9 mouse cellular contexts compared by ENCODE assay signal in the genomic region with DNA sequence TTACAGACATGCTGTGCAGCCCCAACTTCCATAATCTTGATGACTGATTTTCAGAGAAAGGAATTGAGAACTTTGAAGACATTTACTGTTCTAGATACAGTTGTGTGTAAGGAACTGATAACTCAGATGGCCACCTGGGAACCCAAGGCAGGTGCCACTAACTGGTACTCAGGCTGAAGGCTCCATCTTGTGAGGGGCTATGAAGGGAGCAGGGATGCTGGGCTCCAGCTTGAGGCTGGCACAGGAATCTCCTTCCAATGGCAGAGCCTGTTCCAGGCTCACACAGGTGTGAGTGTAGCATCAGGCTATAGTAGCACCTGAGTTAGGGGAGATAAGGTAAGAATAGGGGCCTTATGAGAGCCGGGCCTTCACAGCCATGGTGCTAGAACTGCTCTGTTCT. TPM values are rescaled to one million over a fixed set of nuclear protein-coding genes. Genes with fewer than 3 reads are reported as not detected.
DNase-seq lines count a peak whose midpoint lies in the region; ATAC-seq and TF ChIP-seq lines count a peak whose summit lies in the region.
"Had no signal": no experiment of that assay in that cellular context is flagged by ENCODE, and none has a peak within 500 bp of the region (broad histone marks: within the 10 kb centered on the region; RNA-seq: fewer than 3 reads in every experiment).

No protein-coding gene starts in this region.

- H3K9ac ChIP-seq in CH12.LX (ENCODE audit: insufficient read depth, low read depth), result peak overlapping the region; percentile 96
- H3K9ac ChIP-seq in heart, postnatal 0 days (replicated peaks; ENCODE audit: low read depth, low read length), result peak overlapping the region; percentile 92
- H3K9ac ChIP-seq in liver, postnatal 0 days (replicated peaks), result peak overlapping the region; percentile 93

- H3K4me3 ChIP-seq in heart, embryonic 10.5 days, result peak overlapping the region; percentile 92
- peak overlapping the region; percentile 74 to 96 (median 83) for H3K4me3 ChIP-seq in CH12.LX (replicated peaks in 1 of 3; ENCODE audit: low read depth in 2 of 3, low read length in 2 of 3, poor library complexity in 1 of 3)
- peak overlapping the region; percentile 75 for H3K4me3 ChIP-seq in heart, postnatal 0 days (ENCODE audit: low read depth, low read length)
- peak overlapping the region; percentile 76 for H3K4me3 ChIP-seq in liver, postnatal 0 days (ENCODE audit: low read depth, low read length)

- TF ChIP-seq POLR2A in CH12.LX (IDR thresholded peaks at IDR 0.05; ENCODE audit: low read depth, low read length), result no peak; the same call in 1 of the 2 replicates

- no peak for DNase-seq in heart, embryonic 10.5 days (ENCODE audit: low spot score)
- DNase-seq in heart, postnatal 4 days, result no peak
- DNase-seq in CH12.LX (ENCODE audit: extremely low read depth), result no peak
- DNase-seq in heart, postnatal 0 days (ENCODE audit: low spot score), result no peak
- no peak for DNase-seq in liver, postnatal 0 days
- DNase-seq in thymus, postnatal 36 days, result no peak
- no peak for DNase-seq in left cerebral cortex, adult 9 months (ENCODE audit: low spot score in 2 of 2)
- DNase-seq in adrenal gland, postnatal 25 days, result no peak
- DNase-seq: gastrocnemius, postnatal 10 days had no signal

- H3K9me3 ChIP-seq in heart, embryonic 10.5 days, result no peaks in the 10 kb centered on the region
- H3K9me3 ChIP-seq in CH12.LX (replicated peaks; ENCODE audit: low read length), result no peaks in the 10 kb centered on the region
- no peaks in the 10 kb centered on the region for H3K9me3 ChIP-seq in heart, postnatal 0 days (replicated peaks; ENCODE audit: control insufficient read depth, low read length)
- no peaks in the 10 kb centered on the region for H3K9me3 ChIP-seq in liver, postnatal 0 days (ENCODE audit: low read length)

- no peaks in the 10 kb centered on the region for H3K27me3 ChIP-seq in heart, embryonic 10.5 days (ENCODE audit: insufficient read depth, poor library complexity, severe bottlenecking)
- H3K27me3 ChIP-seq in CH12.LX (replicated peaks), result no peaks in the 10 kb centered on the region
- H3K27me3 ChIP-seq in heart, postnatal 0 days (ENCODE audit: control insufficient read depth, insufficient read depth, low read length), result no peaks in the 10 kb centered on the region
- no peaks in the 10 kb centered on the region for H3K27me3 ChIP-seq in liver, postnatal 0 days (ENCODE audit: insufficient read depth, low read length)

- TF ChIP-seq CTCF in CH12.LX (conservative IDR thresholded peaks at IDR 0.05 in 1 of 2, IDR thresholded peaks at IDR 0.05 in 1 of 2; ENCODE audit: low read depth in 2 of 2, low read length in 2 of 2), result 0 out of 4 replicates have a peak, but pooled peaks of 1 of the 2 experiments have one; percentile 5
- no peak for TF ChIP-seq CTCF in heart, postnatal 0 days (IDR thresholded peaks at IDR 0.05; ENCODE audit: low read depth)
- TF ChIP-seq CTCF in liver, postnatal 0 days (IDR thresholded peaks at IDR 0.05; ENCODE audit: low read depth), result no peak

- peak overlapping the region; percentile 72 for H3K4me2 ChIP-seq in CH12.LX (ENCODE audit: insufficient read depth, low read depth, poor library complexity, severe bottlenecking)
- peak overlapping the region; percentile 71 for H3K4me2 ChIP-seq in heart, postnatal 0 days (ENCODE audit: low read depth, low read length)
- peak overlapping the region; percentile 96 for H3K4me2 ChIP-seq in liver, postnatal 0 days (ENCODE audit: low read depth, low read length)

- in situ Hi-C loops in CH12.LX (cut with MboI; ENCODE audit: low pct_ligation_motif_present, low pct_unique_long_range_greater_than_20kb, low sequenced_read_pairs), result no loop called here

- 0 out of 2 replicates have a peak, but pooled peaks cover 5% of the 10 kb centered on the region for H3K36me3 ChIP-seq in heart, embryonic 10.5 days
- peaks cover 14 to 39% of the 10 kb centered on the region in 2 experiments for H3K36me3 ChIP-seq in CH12.LX (replicated peaks in 1 of 2; ENCODE audit: control insufficient read depth in 1 of 2, insufficient read depth in 1 of 2, low read length in 1 of 2)
- H3K36me3 ChIP-seq in heart, postnatal 0 days (replicated peaks; ENCODE audit: control insufficient read depth, insufficient read depth, low read length), result no peaks in the 10 kb centered on the region
- no peaks in the 10 kb centered on the region for H3K36me3 ChIP-seq in liver, postnatal 0 days (replicated peaks; ENCODE audit: insufficient read depth, low read length)

- no peak; the same call in none of the 2 replicates for TF ChIP-seq RAD21 in CH12.LX (IDR thresholded peaks at IDR 0.05; ENCODE audit: low read depth, low read length)

- peak overlapping the region; percentile 97 for H3K27ac ChIP-seq in heart, embryonic 10.5 days
- peak overlapping the region; percentile 92; the same call in 1 of the 2 replicates for H3K27ac ChIP-seq in CH12.LX (ENCODE audit: insufficient read depth, low read depth)
- peak overlapping the region; percentile 91 for H3K27ac ChIP-seq in heart, postnatal 0 days (ENCODE audit: low read depth)
- H3K27ac ChIP-seq in liver, postnatal 0 days (ENCODE audit: low read depth), result 0 out of 2 replicates have a peak overlapping the region, but pooled peaks have one; percentile 44

- no peak for ATAC-seq in heart, postnatal 0 days (ENCODE audit: insufficient read depth, low read depth)
- ATAC-seq in liver, postnatal 0 days, result no peak

- peaks cover 55% of the 10 kb centered on the region for H3K4me1 ChIP-seq in heart, embryonic 10.5 days
- peaks cover 28 to 64% of the 10 kb centered on the region in 2 experiments for H3K4me1 ChIP-seq in CH12.LX (ENCODE audit: control insufficient read depth in 1 of 2, insufficient read depth in 2 of 2)
- H3K4me1 ChIP-seq in heart, postnatal 0 days (ENCODE audit: control insufficient read depth, insufficient read depth), result peaks cover 47% of the 10 kb centered on the region
- peaks cover 40% of the 10 kb centered on the region for H3K4me1 ChIP-seq in liver, postnatal 0 days (ENCODE audit: insufficient read depth)

- dilution Hi-C loops in CH12.LX (cut with MboI; ENCODE audit: extremely low pct_ligation_motif_present, extremely low pct_unique_long_range_greater_than_20kb, low sequenced_read_pairs), result no loop called here

- no peak for TF ChIP-seq EP300 in CH12.LX (IDR thresholded peaks at IDR 0.05; ENCODE audit: low read length)
- TF ChIP-seq EP300 in heart, postnatal 0 days (IDR thresholded peaks at IDR 0.05; ENCODE audit: low read depth), result no peak
- TF ChIP-seq EP300 in liver, postnatal 0 days (IDR thresholded peaks at IDR 0.05; ENCODE audit: low read depth), result no peak

- H3K79me2 ChIP-seq in CH12.LX (replicated peaks; ENCODE audit: control insufficient read depth, extremely low read depth, insufficient read depth, poor library complexity, severe bottlenecking), result peaks cover 66% of the 10 kb centered on the region

- 63% methylated on average over 1 of the region's 1 CpGs for WGBS in heart, embryonic 10.5 days
- 35% methylated on average over 1 of the region's 1 CpGs for WGBS in heart, postnatal 0 days
- WGBS in liver, postnatal 0 days (ENCODE audit: insufficient replicate concordance), result 64% methylated on average over 1 of the region's 1 CpGs

TF ChIP-seq in CH12.LX, 34 proteins besides CTCF, POLR2A, EP300 and RAD21:
- TF ChIP-seq HCFC1 (IDR thresholded peaks at IDR 0.05; ENCODE audit: low read depth, low read length) (no peak), UBTF (IDR thresholded peaks at IDR 0.05; ENCODE audit: low read depth, low read length) (0 out of 2 replicates have a peak, but pooled peaks have one; percentile 11), MAX (IDR thresholded peaks at IDR 0.05; ENCODE audit: low read length) (0 out of 2 replicates have a peak, but pooled peaks have one; percentile 7), MXI1 (IDR thresholded peaks at IDR 0.05; ENCODE audit: low read depth, low read length) (0 out of 2 replicates have a peak, but pooled peaks have one; percentile 57), CHD2 (IDR thresholded peaks at IDR 0.05; ENCODE audit: low read length) (no peak), JUND (conservative IDR thresholded peaks at IDR 0.05; ENCODE audit: low read depth, low read length) (no peak), PAX5 (IDR thresholded peaks at IDR 0.05; ENCODE audit: low read length) (no peak), SMC3 (IDR thresholded peaks at IDR 0.05; ENCODE audit: low read depth, low read length) (no peak), TCF12 (IDR thresholded peaks at IDR 0.05; ENCODE audit: low read depth, low read length) (0 out of 2 replicates have a peak, but pooled peaks have one; percentile 18), KAT2A (IDR thresholded peaks at IDR 0.05; ENCODE audit: insufficient replicate concordance, low read length) (0 out of 2 replicates have a peak, but pooled peaks have one; percentile 2), USF1 (IDR thresholded peaks at IDR 0.05; ENCODE audit: low read depth, low read length) (no peak)

RNA-seq across cellular contexts. Expression of gene Heg1, which starts 1.9 kb away (rescaled TPM):
- polyA plus RNA-seq in heart, embryonic 10.5 days (2016; fragmentation: Nextera tagmentation; extraction: Ambion mirVana), result 26.3 and 33.0 TPM in 2 replicates
- total RNA-seq in heart, postnatal 4 days (2021), result 100 to 1,000 TPM; 226 to 240 TPM
- total RNA-seq in CH12.LX (2012; rRNA removed) (52.3 and 77.1 TPM in 2 replicates), CH12.LX (2014; rRNA removed) (33.5 and 40.8 TPM in 2 replicates)
- polyA plus RNA-seq in CH12.LX (2012; ENCODE audit: insufficient read length, low read depth), result 49.2 and 67.2 TPM in 2 replicates
- 93.7 and 94.2 TPM in 2 replicates for total RNA-seq in heart, postnatal 0 days (2014; rRNA removed; ENCODE audit: low replicate concordance)
- polyA plus RNA-seq in heart, postnatal 0 days (2015; fragmentation: Nextera tagmentation; extraction: Ambion mirVana), result 24.5 and 28.7 TPM in 2 replicates
- polyA plus RNA-seq in liver, postnatal 0 days (2015; fragmentation: Nextera tagmentation; extraction: Ambion mirVana), result 4.4 and 4.7 TPM in 2 replicates
- 48.0 and 50.0 TPM in 2 replicates for total RNA-seq in adrenal gland, postnatal 25 days (2021)

Comparison
In these comparisons a context has a peak if more than half of its experiments do, and no peak if none do; other contexts are left out.
1. H3K27ac ChIP-seq: peak in every context shown above with its lines; median percentile 97 in heart, embryonic 10.5 days; 92 in CH12.LX; 91 in heart, postnatal 0 days; 44 in liver, postnatal 0 days.